Mouse (Mus musculus) megakaryocyte, embryonic 14.5 days (primary cell): Measurements from ENCODE around the gene Elfn1.

Experiments
- FLI1 ChIP-seq: IDR thresholded peaks from 2 replicates; pipeline ENCODE4 v1.6.1; 2012; ENCODE audit warnings: low read length, inconsistent platforms, mixed read lengths
- GATA1 ChIP-seq: IDR thresholded peaks from 3 replicates; pipeline ENCODE4 v1.6.1; 2012; ENCODE audit warnings: mixed read lengths, low read length, inconsistent platforms, borderline replicate concordance

DNA sequence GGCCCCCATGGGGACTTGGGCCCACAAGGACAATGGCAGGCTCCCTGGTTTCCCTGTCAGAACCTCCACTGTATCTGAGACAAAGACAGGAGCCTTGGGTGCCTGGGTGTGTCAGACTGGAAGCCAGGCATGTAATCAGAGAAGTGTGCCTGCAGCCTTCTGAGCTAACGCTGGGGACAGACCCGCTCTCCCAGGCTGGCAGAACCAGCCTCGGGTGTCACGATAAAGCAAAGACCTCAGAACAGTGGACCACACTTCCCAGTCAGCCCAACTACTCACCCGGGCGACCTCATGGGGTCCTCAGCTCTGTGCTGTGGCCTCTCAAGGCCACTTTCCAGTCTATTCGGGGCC lies 14.8 kb upstream of the Elfn1 start:
- TF ChIP-seq GATA1 (no peak), FLI1 (no peak)
